Mouse (Mus musculus) layer of hippocampus, postnatal 10 days (tissue): ENCODE measurements around the gene Pbld2. TPM values are rescaled to one million over a fixed set of nuclear protein-coding genes. Genes with fewer than 3 reads are reported as not detected.
A peak's percentile ranks its signal among the peaks of the same experiment; 100 is the strongest.
"Not testable (repeated sequence)": the region's sequence is repeated elsewhere in the genome, so short reads cannot be mapped to it uniquely, and the experiment has no call there.

Experiments
- DNase-seq, 2 experiments: peaks; one replicate each; pipeline ENCODE4 v3.0.0; 2021; ENCODE audit warnings: low spot score in 2 of 2
- total RNA-seq, 2 experiments: library from RNA; stranded (reverse); gene quantifications; 2 replicates each; pipeline ENCODE4 v1.2.3; 2021

Gene Pbld2
- total RNA-seq, 2 experiments from 2014 or later = 1.6 to 2.9 TPM

DNA sequence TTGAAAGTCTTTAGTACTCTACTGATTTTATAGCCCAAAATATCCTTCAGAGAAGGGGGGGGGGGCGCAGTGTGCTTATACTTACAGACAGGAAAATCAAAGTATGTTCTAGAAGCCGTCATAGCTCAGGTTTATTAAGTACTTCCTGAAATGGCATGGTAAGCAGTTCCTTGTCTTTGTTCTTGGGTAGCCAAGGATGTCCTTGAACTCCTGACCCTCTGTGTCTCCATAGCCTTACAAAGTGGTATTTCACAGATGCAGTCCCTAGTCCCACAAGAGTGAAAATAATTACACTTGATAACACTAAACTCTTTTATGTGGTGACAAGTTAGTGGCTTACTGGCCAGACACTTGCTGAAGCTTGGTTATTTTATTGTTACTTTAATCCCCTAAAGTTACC lies 901 bp downstream of the Pbld2 start:
- DNase-seq = no peak

DNA sequence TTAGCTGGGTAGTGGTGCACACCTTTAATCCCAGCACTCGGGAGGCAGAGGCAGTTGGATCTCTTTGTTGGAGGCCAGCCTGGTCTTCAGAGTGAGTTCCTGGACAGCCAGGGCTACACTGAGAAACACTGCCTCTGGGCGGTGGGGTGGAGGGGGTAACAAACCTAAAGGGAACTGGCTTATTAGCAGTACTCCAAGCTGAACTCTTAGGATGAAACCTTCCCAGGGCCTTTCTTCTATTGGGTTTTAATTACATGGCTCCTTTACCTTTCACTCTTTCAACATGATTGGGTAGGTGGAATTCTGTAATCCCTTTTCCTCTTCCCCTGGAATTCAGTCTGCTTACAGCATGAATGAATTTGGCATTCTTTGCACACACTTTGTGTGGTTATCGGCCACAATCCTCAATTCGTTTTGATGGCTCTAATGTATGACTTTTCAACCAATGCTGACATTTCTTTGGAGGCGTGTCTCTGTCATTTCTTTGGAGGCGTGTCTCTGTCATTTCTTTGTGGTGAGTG lies 1.4 kb downstream of the Pbld2 start:
- DNase-seq = peak in 1 of 2 experiments; percentile 19

DNA sequence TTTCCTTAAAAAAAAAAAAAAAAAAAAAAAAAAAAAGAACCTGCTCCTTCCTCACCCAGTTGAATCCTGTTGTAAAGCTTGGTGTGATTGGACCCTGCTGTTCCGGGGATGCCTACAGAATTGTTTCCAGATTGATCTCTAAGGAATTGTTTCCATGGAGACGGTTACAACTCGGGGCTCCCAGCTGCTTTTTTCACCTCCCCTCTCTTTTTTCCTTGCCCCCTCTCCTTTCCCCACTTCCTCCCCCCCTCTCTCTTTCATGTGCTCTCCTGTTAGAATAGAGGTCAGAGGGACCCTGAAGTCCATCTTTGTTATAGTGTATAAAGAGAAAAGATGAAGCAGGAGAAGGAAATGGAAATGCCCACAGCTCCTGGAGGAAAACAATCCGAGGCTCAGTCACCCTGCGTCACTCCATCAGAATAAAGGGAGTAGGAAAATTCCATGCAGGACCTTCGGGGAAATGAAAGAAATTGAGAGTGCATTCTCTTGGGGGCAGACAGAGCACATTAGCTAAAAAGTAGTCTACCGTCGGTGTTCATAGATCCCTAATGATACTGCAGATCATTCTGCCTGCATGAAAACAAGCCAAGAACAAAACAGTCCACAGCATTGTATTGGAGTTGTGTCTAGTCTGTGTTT lies 2.2 kb downstream of the Pbld2 start:
- peak in 1 of 2 experiments; percentile 22 for DNase-seq

DNA sequence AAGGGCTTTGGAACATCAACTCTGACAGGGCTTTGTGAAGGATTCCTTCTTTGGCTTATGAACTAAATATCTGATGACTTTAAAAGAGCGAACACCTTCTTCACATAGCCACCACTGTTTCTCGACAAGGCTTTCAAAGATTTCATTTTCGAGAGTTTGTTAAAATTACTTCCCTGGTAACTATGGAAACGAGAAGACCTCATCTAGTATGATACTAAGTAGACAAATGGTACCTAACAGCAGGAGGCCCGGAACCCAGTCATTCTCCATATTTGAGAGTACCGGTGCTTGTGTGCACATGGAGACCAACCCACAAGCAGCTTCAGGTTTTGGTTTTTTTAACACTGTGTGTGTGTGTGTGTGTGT lies 2.7 kb downstream of the Pbld2 start:
- DNase-seq = no peak

DNA sequence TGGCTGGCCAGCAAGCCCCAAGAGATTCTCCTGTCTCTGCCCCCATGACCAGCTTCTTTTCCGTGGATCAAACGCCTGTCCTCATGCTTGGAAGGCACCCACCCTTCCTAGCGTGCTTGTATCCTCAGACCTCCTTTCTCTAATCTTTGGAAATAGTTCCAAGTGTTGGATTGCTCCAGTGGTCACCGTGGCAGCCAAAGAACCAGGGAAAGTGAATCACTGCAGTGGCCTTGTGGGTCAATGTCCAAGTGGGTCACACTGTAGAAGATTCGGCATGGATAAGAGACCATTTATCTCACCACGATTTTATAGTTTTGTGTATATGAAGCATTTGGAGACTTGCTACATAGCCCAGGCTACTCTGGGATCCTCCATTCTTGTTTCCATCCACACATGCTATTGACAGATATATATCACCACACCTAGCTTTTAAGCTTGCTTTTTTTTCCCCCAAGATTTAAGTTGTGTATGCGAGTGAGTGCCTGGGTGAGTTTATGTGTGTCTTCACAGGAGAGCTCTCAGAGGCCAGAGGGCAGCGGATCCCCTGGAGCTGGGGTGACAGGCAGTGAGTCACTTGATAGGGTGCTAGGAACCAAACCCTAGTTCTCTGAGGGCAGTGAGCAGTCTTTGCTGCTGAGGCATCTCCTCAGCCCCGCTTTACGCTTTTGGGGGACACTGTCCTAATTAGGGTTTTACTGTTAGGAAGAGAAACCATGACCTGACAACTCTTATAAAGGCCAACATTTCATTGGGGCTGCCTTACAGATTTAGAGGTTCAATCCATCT lies 3.5 kb downstream of the Pbld2 start:
- DNase-seq = no peak

DNA sequence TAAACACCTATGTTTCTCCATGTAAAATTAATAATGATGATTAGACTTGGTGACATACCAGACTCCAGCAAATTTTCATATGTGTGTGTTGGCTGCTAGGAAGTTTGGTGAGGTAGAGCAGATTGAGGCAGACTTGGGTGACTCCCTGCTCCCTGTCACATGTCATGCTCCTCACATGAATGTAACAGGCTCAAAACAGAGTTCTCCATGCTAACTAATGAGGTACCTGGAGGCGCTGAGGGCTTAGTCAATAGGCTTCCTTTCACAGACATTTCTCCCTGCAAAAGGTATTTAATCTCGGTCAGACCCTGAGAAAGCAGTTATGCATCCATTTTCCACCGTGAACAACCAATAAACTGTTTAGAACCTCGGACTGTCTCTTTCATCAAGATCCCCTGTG lies 4.3 kb downstream of the Pbld2 start:
- DNase-seq = no peak

DNA sequence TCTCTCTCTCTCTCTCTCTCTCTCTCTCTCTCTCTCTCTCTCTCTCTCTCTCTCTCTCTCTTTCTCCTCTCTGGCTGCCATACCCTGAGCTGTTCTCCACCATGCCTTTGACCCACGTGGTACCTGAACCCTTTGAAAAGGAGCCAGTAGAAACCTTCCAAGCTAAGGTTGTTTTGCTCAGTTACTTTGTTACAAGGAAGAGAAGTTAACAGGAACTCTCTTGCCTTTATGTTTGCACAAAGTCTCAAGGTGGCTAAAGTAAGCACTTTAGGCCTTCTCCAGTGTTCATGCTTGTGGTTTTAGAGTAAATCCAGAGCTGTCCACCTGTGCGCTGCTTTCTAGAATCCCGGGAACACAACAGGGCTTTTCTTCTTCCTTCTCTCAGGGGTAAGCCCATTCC lies 8.2 kb downstream of the Pbld2 start:
- DNase-seq = no peak

DNA sequence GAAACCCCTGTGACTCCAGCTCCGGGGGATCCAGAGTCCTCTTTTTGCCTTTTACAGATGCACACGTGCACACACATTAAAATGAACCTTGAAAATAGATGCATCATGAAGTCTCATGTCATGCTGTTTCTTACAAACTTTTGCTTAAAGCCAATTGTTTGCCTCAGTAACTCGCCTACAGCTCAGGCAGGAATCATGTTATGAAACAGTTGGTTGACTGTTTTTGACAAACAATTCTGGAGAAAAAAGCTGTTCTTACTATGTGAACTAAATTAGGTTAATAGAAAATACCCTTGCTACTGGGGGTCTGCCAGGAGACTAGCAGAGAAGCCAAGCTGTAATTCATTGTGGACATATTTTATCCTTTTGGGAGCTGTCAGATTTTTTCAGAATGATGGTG lies 8.8 kb downstream of the Pbld2 start:
- DNase-seq = peak in 1 of 2 experiments; percentile 17

DNA sequence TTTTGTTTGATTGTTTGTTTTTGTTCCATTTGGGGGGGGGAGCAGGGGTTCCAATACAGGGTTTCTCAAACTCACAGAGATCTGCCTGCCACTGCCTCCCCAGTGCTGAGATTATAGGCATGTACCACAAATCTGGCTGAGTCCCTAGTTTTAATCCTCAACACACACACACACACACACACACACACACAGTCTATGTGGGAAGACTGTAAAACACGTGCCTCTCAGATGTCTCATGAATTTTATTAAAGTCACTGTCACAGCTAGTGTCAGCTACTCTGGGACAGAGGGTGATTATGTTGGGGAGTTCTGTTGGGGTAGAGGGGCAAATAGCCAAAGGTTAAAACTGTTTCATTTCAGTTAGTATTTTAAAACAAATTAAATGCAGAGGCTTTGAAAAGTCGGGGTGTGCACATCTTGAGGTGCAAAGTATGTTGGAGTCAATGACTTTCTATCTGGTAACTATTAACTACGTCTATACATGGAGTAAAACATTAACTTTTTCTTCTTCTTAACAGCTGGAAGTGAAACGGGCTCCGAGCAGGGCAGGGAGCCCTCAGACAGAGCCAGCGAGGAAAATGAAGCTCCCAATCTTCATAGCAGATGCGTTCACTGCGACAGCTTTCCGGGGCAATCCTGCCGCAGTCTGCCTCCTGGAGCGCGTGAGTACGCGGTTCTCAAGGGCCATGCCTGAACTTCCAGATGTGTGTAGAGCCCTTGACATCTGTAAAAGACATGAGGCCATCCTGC lies 14.6 kb downstream of the Pbld2 start:
- no peak for DNase-seq

DNA sequence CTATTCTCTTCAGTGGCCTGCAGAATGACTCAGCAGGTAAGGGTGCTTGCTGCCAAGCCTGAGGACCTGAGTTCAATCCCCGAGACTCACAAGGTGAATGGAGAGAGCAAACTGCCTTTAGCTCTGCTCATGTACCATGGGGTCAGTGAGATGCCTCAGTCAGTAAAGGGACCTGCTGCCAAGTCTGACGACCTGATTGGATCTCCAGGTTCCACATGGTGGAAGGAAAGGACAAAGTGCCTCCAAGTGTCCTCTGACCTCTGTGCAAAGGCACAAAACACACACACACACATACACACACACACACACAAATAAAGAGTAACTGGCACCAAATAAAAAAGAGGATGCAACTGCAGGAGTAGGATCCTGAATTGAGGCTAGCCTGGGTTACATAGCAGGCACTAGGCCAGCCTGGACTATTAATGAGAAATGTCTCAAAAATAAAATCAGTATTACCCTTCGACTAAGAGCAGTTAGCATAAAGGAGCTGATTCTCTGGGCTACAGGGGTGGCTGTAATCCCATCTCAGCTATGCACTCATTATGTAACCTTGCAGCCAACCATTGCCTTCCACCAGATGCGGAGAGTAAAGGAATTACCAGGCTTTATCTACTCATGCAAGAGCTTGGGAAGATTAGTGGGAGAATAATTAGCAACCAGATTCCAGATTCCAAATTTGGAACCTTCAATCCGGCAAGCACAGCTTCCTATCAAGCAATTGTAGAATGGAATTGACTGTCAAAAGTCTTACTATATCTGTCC lies 15.9 kb downstream of the Pbld2 start:
- no peak for DNase-seq

DNA sequence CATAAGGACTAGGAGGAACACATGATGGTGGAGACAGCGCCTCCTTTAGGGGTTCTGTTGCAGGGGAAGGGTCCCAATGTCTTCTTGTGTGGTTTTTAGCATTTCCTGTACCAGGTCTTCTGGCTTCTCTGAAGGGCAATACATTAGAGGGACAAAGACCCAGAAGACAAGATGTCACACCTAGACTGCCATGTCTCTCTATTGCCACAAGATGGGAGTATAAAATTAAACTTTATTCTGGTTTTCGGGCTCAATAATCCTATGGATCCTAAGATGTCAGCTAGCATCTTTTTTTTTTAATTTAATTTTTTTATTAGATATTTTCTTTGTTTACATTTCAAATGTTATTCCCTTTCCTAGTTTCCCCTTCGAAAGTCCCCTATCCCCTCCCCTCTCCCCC lies 19.0 kb downstream of the Pbld2 start:
- no peak for DNase-seq

DNA sequence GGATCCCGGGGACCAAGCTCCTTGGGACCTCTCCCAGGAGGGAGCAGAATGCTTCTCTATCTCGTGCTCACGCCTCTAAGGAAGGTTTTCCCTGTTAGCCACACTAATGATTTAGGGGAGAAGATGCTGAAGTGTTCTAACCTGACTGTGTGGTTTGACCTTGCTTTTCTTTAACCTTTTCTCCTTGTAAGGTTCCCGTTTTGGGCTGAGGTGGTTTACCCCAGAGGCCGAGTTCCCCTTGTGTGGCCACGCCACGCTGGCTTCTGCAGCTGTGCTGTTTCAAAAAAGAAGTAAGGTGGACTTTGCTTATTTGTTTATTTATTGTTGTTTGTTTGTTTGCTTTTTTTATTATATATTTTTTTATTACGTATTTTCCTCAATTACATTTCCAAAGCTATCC lies 23.6 kb downstream of the Pbld2 start:
- DNase-seq = no peak

DNA sequence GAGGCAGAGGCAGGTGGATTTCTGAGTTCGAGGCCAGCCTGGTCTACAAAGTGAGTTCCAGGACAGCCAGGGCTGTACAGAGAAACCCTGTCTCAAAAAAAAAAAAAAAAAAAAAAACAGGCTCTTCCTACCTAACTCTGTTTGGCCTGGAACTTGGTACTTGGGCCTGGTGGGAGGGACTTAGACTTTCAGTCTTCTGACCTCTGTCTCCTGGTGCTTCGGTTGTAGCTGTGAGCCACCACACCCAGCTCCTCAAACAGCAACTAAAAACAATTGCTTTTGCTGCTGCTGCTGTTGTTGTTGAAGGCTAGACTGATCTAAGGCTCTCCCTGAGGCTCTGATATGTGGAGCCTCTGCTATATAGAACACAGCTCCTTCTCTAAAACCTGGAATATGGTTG lies 25.0 kb downstream of the Pbld2 start:
- no peak for DNase-seq

DNA sequence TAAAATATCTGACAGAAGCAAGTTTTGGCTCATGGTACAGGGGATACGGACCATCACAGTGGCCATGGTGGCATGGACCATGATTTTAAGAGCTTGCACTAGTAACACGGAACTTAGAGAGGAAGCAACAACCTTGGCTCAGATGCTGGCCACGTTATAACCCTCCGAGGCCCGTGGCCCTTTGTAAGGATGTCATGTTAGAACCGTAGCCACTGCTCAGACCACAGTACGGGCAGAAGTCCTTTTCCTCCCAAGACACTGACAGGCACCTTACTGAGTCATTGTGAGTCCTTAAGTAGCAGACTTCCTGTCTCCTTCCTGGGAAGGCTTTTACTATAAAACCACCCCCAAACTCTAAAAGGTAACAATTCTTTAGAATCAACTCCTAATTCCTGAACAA lies 27.2 kb downstream of the Pbld2 start:
- no peak for DNase-seq

DNA sequence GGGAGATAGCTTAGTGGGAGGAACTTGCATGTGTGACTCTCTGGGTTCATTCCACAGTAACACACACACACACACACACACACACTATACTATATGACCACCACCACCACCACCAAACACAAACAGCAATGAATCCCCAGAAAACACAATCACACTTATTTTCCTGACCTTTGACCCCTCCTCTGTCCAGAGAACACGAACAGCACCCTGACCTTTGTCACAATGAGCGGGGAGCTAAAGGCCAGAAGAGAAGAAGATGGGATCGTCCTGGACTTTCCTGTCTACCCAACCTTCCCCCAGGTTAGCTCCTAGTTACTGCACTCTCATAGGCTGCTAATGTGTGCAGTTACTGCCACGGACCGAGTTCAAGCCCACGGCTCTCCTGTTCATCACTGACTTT lies 27.9 kb downstream of the Pbld2 start:
- no peak for DNase-seq

DNA sequence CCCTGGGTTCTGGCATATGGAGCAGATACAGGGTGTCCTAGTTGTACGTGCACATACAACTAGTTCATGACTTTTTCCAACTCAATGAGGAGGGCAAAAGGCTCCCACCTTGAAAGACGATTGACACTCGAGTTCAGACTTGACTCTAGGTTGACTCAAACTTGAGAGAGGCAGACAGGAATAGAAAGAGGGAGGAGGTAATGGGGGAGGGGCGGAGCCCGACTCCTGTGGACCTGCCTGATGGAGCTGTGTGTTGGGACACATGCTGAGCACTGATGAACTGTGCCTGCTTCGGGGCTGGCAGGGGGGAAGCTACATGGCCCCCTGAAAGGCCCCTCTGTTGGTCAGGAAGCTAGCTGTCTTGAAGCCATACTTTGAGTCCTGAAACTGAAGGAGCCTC lies 28.9 kb downstream of the Pbld2 start:
- no peak for DNase-seq

DNA sequence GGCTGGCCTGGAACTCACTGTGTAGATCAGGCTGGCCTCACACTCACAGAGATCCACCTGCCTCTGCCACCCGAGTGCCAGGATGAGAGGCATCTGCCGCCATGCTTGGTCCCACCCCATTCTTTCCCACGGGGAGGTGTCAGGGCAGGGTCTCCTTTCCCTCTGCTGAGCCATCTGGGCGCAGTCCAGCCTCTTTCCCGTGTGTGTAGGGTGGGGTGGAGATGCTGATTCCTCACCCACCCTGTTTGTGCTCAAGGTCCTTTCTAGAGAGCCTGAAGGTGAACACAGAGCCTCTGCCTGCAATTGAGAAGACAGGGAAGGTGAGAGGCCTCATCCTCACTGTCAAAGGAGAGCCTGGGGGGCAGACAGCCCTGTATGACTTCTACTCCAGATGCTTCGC lies 30.0 kb downstream of the Pbld2 start:
- DNase-seq = not testable (repeated sequence)

DNA sequence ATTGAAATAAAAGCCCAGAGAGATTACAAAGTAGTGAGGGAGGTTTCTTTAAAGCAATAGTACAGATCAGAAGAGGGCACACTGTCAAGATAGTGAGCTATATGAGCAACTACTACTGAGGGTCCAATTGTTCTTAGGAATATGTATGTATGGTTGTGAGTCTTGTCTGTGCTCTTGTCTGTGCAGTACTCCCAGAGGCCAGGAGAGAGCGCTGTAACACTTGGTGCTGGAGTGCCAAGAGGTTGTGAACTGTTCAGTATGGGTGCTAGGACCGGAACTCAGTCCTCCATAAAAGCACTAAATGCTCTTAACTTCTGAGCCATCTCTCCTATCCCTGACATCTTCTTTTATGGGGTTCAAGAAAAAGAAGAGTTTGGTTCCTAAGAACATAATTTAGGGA lies 30.5 kb downstream of the Pbld2 start:
- no peak for DNase-seq

DNA sequence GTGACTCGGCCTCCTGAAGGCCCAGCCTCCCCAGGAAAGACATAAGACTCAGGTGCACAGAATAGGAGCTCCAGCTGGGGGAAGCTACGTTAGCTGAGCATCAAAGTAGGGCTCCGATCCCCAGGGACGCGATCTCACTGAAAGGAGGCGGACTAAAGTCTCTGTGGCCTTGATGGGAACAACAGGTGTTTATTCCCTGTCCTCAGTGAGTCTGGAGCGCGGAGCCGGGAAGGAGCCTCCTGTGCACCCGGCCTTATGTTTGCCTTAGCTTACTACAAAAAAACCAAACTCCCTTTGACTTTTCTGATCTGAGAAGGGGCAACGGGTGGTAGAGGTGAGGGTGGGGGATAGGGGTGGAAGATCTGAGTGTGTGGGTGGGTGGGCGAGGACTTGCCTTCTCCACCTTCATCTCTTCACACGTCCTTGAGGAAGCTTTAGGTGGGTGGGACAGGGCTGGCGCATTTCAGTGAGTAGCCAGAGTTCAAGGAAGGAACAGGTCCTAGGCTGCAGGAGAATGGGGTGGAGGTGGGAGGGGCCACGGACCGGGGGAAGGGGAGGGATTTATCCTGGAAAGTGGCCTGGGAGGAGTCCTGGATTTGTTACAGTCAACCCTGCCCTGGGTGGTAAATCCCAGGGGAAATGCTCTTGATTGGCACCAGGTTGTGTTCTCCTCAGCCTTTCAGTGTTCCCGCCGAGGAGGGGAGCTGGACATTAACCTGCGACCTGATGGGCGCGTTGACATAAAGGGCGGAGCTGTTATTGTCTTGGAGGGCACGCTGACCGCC lies 33.0 kb downstream of the Pbld2 start:
- DNase-seq = no peak

DNA sequence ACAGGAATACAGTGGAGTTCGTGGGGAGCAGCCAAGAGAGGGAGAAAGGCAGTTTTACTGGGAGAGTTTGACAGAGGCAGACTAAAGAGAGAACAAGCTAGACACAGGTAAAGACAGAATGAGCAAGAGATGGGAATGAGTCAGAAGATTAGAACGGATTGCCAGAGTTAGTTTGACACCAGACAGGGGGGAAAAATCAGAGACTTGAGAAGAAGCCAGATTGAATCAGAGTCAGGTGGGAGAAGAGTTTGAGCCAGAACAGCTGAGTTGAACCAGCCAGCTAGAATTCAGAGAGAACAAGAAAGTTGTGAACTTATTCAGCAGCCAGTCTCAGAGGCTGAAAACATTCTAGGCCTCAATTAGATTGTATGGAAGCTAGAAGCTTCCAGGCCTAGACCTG lies 35.7 kb downstream of the Pbld2 start, which contains the start of gene Pbld1:
Gene Pbld1, plus strand, starts transcription at position 301 of the 400 bp plus-strand sequence.
- DNase-seq = no peak
